Mouse (Mus musculus): ENCODE measurements around the gene Gm20388. TPM values are rescaled to one million over a fixed set of nuclear protein-coding genes. Genes with fewer than 3 reads are reported as not detected.

Gm20388 gene
- total and polyA plus RNA-seq, 2 experiments from 2014 or later: 51.3 TPM; not detected in 1

DNA sequence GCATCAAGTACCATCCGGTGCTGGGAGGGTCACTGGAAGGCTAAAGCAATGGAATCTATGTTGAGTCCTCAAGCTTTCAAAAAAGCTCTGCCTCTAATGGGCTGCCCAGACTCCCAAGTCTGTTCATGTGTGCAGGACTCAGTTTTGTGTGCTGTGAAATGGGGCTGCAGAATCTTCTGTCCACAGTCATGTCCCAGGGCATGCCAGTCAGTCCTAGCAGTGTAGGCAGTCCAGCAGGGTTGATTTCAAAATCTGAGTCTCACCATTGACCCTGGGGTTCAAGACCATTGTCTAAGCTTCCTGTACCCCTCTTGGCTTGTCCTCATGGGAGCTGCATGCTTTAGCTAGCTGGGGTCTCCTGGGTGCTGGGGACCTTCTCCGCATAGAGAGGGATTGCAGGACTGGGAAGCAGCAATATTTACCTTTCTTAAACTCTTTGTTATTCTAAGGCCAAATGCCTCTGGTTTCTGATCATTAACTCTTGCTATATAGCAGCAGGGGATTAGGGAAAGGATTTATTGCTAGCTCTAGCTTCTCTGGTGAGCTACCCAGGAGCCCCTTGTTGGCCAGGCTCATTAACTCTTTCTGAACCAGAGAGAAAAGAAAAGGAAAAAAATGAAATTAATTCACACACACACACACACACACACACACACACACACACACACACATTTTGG, 94.2 kb downstream of the Gm20388 start:
- Histone ChIP-seq H3K4me1 (ENCODE audit: insufficient read depth) (no peaks in the 10 kb centered on the region), H3K36me3 (ENCODE audit: insufficient read depth) (no peaks in the 10 kb centered on the region), H3K4me3 (ENCODE audit: low read depth, low read length) (no peak overlapping the region), H3K4me2 (ENCODE audit: low read depth) (no peak overlapping the region), H3K27ac (ENCODE audit: low read depth, low read length) (no peak overlapping the region), H3K9ac (no peak overlapping the region), H3K9me3 (ENCODE audit: low read length) (no peaks in the 10 kb centered on the region), H3K27me3 (ENCODE audit: insufficient read depth, low read length) (no peaks in the 10 kb centered on the region)
- WGBS: 59% methylated on average over 2 of the region's 2 CpGs
- TF ChIP-seq CTCF (IDR thresholded peaks at IDR 0.05; ENCODE audit: low read depth): no peak
- ATAC-seq: no peak
- no peak for DNase-seq

DNA sequence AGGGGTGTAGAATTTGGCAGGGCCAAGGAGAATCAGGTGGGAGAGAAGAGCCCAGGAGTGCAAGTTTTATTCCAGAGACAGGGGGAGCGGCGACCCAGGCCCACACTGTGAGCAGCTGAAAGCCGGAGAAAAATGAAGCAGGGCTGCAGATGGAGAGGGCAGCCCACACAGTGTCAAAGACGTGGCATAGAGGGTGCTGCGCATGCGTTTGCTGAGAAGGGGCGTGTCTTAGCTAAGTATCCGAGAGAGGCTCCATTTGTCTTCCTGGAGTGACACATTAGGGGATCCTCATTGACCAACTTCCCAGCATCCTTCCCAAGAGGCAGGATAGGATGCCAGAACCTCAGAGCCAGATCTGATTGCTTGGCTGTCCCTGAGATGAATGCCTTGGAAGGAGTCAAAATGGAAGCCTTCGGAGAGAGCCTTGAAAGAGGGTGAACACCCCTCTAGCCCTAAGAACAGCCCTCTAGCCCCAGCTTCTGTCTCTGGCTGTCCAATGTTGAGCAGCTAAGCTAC, 96.1 kb downstream of the Gm20388 start:
- Histone ChIP-seq H3K27me3 (ENCODE audit: insufficient read depth, low read length) (no peaks in the 10 kb centered on the region), H3K9me3 (ENCODE audit: low read length) (no peaks in the 10 kb centered on the region), H3K27ac (ENCODE audit: low read depth, low read length) (no peak overlapping the region), H3K9ac (no peak overlapping the region), H3K4me1 (ENCODE audit: insufficient read depth) (no peaks in the 10 kb centered on the region), H3K4me2 (ENCODE audit: low read depth) (no peak overlapping the region), H3K4me3 (ENCODE audit: low read depth, low read length) (no peak overlapping the region), H3K36me3 (ENCODE audit: insufficient read depth) (no peaks in the 10 kb centered on the region)
- DNase-seq (no peak), ATAC-seq (peak; percentile 38; the same call in 1 of the 2 replicates)
- 42% methylated on average over 9 of the region's 9 CpGs for whole genome bisulfite sequencing
- no peak for TF ChIP-seq CTCF (IDR thresholded peaks at IDR 0.05; ENCODE audit: low read depth)

GRCm38 (mm10) chr8:120007178-120007577, 96.5 kb downstream of the Gm20388 start:
- Histone ChIP-seq H3K27ac (ENCODE audit: low read depth, low read length) (no peak overlapping the region), H3K36me3 (ENCODE audit: insufficient read depth) (no peaks in the 10 kb centered on the region), H3K27me3 (ENCODE audit: insufficient read depth, low read length) (no peaks in the 10 kb centered on the region), H3K4me1 (ENCODE audit: insufficient read depth) (no peaks in the 10 kb centered on the region), H3K4me2 (ENCODE audit: low read depth) (no peak overlapping the region), H3K9ac (no peak overlapping the region), H3K9me3 (ENCODE audit: low read length) (no peaks in the 10 kb centered on the region), H3K4me3 (ENCODE audit: low read depth, low read length) (no peak overlapping the region)
- no peak for TF ChIP-seq CTCF (IDR thresholded peaks at IDR 0.05; ENCODE audit: low read depth)
- no peak for DNase-seq
- ATAC-seq: no peak
- 84% methylated on average over 9 of the region's 9 CpGs for WGBS

DNA sequence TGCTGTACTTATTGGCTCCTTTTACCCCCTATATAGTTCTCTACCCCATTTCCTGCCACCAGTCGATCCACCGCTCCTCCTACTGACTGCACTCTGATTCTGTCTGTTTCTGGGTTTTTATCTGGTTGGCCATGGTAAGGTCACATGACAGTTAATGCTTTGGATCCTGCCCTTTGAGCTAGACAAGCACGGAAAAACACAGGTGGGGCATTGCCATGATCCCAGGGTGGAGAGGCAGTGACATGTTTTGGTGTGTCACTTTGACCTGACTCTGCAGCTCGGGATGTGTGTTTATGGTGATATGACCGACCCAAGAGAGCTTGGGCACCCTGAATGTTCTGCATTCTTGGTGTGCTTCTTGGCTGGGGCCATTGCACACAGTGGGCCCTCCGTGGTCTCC, 98.6 kb downstream of the Gm20388 start:
- 71% methylated on average over 6 of the region's 6 CpGs for WGBS
- no peak for TF ChIP-seq CTCF (IDR thresholded peaks at IDR 0.05; ENCODE audit: low read depth)
- Histone ChIP-seq H3K27ac (ENCODE audit: low read depth, low read length) (no peak overlapping the region), H3K9me3 (ENCODE audit: low read length) (no peaks in the 10 kb centered on the region), H3K9ac (no peak overlapping the region), H3K27me3 (ENCODE audit: insufficient read depth, low read length) (no peaks in the 10 kb centered on the region), H3K36me3 (ENCODE audit: insufficient read depth) (no peaks in the 10 kb centered on the region), H3K4me2 (ENCODE audit: low read depth) (no peak overlapping the region), H3K4me3 (ENCODE audit: low read depth, low read length) (no peak overlapping the region), H3K4me1 (ENCODE audit: insufficient read depth) (no peaks in the 10 kb centered on the region)
- no peak for DNase-seq
- ATAC-seq: no peak

GRCm38 (mm10) chr8:120012491-120012890, 101.8 kb downstream of the Gm20388 start:
- Histone ChIP-seq H3K27ac (ENCODE audit: low read depth, low read length) (no peak overlapping the region), H3K4me2 (ENCODE audit: low read depth) (no peak overlapping the region), H3K4me3 (ENCODE audit: low read depth, low read length) (no peak overlapping the region), H3K27me3 (ENCODE audit: insufficient read depth, low read length) (no peaks in the 10 kb centered on the region), H3K4me1 (ENCODE audit: insufficient read depth) (no peaks in the 10 kb centered on the region), H3K9ac (no peak overlapping the region), H3K9me3 (ENCODE audit: low read length) (no peaks in the 10 kb centered on the region), H3K36me3 (ENCODE audit: insufficient read depth) (no peaks in the 10 kb centered on the region)
- no peak for DNase-seq
- WGBS: 77% methylated on average over 8 of the region's 8 CpGs
- ATAC-seq: no peak
- TF ChIP-seq CTCF (IDR thresholded peaks at IDR 0.05; ENCODE audit: low read depth): no peak

- no peaks in the 10 kb centered on the region for H3K4me1 ChIP-seq (ENCODE audit: insufficient read depth)
- no peaks in the 10 kb centered on the region for H3K27me3 ChIP-seq (ENCODE audit: insufficient read depth, low read length)
- H3K4me3 ChIP-seq (ENCODE audit: low read depth, low read length): no peak overlapping the region
- no peaks in the 10 kb centered on the region for H3K36me3 ChIP-seq (ENCODE audit: insufficient read depth)
- H3K9ac ChIP-seq: no peak overlapping the region
- WGBS: 32% methylated on average over 9 of the region's 9 CpGs
- DNase-seq (no peak), ATAC-seq (peak; percentile 60)
- H3K27ac ChIP-seq (ENCODE audit: low read depth, low read length): no peak overlapping the region
- H3K4me2 ChIP-seq (ENCODE audit: low read depth): no peak overlapping the region
- TF ChIP-seq CTCF (IDR thresholded peaks at IDR 0.05; ENCODE audit: low read depth): no peak
- H3K9me3 ChIP-seq (ENCODE audit: low read length): no peaks in the 10 kb centered on the region
These were observed 102.3 kb downstream of the Gm20388 start for GRCm38 (mm10) chr8:120012927-120013326.

- H3K36me3 ChIP-seq (ENCODE audit: insufficient read depth): no peaks in the 10 kb centered on the region
- no peaks in the 10 kb centered on the region for H3K9me3 ChIP-seq (ENCODE audit: low read length)
- no peak for TF ChIP-seq CTCF (IDR thresholded peaks at IDR 0.05; ENCODE audit: low read depth)
- ATAC-seq (no peak), DNase-seq (no peak)
- no peaks in the 10 kb centered on the region for H3K4me1 ChIP-seq (ENCODE audit: insufficient read depth)
- no peak overlapping the region for H3K4me3 ChIP-seq (ENCODE audit: low read depth, low read length)
- 67% methylated on average over 15 of the region's 15 CpGs for WGBS
- H3K9ac ChIP-seq: no peak overlapping the region
- H3K27ac ChIP-seq (ENCODE audit: low read depth, low read length): no peak overlapping the region
- no peaks in the 10 kb centered on the region for H3K27me3 ChIP-seq (ENCODE audit: insufficient read depth, low read length)
- H3K4me2 ChIP-seq (ENCODE audit: low read depth): no peak overlapping the region
These were observed 103.8 kb downstream of the Gm20388 start for GRCm38 (mm10) chr8:120014267-120015023.

All from forebrain, postnatal 0 days (tissue).